Mouse (Mus musculus) olfactory bulb, adult 2 months (tissue): ENCODE results near the gene Crb3.

Experiments used
- CTCF ChIP-seq: fragments of 200-500 bp; IDR thresholded peaks from 2 replicates; pipeline ENCODE4 v1.5.1; 2012; ENCODE audit warnings: low read depth, mild to moderate bottlenecking, low read length, moderate library complexity; ENCODE audit not compliant: insufficient read depth
- POLR2A ChIP-seq: fragments of 200-500 bp; IDR thresholded peaks from 2 replicates; pipeline ENCODE4 v1.6.1; 2012; ENCODE audit warnings: mild to moderate bottlenecking, low read depth, low read length, moderate library complexity; ENCODE audit not compliant: insufficient read depth

GRCm38 (mm10) chr17:57095855-57096622 is 37.1 kb downstream of the Crb3 start:
- TF ChIP-seq CTCF (no peak), POLR2A (no peak)
